Mouse (Mus musculus) gastrocnemius, postnatal 14 days (tissue): ENCODE measurements around the gene Zdhhc12. TPM values are rescaled to one million over a fixed set of nuclear protein-coding genes. Genes with fewer than 3 reads are reported as not detected.

Source experiments
- DNase-seq: peaks from one replicate; pipeline ENCODE4 v3.0.0; 2021; ENCODE audit warnings: mixed read lengths
- intact Hi-C: fragments of 180-260 bp; cut with DNase I; formaldehyde crosslinking; loops from one replicate; pipeline ENCODE4 v1.15.1; 2025; ENCODE audit warnings: low total_unique reads
- total RNA-seq, 2 experiments: library from RNA; stranded (reverse); gene quantifications; 2 replicates each; pipeline ENCODE4 v1.2.3; 2021

Zdhhc12 gene
- total RNA-seq, 2 experiments from 2014 or later, result 3.5 to 4.0 TPM

- no peak for DNase-seq
- intact Hi-C loops, result loop anchor here (5.0 kb wide), 1 partner anchor 55 kb away; no protein-coding TSS in a partner anchor
Measured at GRCm38 (mm10) chr2:30107646-30108045, 14.2 kb upstream of the Zdhhc12 start.

DNA sequence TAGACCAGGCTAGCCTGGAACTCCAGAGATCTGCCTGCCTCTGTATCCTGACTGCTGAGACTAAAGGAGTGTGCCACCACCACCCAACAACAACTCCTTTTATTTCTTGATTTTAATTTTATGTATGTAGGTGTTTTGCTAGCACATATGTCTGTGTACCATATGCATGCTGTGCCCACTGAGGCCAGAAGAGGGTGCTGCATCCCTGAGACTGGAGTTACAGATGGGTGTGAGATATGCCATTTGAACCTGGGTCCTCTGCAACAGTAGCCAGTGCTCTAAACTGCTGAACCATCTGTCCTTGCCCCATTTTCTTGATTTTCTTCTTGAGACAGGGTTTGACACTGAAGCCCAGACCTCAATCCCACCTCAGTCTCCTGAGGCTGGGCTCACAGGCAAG lies 12.9 kb upstream of the Zdhhc12 start:
- intact Hi-C loops, result loop anchor here (5.0 kb wide), 1 partner anchor 56 kb away; no protein-coding TSS in a partner anchor
- no peak for DNase-seq

DNA sequence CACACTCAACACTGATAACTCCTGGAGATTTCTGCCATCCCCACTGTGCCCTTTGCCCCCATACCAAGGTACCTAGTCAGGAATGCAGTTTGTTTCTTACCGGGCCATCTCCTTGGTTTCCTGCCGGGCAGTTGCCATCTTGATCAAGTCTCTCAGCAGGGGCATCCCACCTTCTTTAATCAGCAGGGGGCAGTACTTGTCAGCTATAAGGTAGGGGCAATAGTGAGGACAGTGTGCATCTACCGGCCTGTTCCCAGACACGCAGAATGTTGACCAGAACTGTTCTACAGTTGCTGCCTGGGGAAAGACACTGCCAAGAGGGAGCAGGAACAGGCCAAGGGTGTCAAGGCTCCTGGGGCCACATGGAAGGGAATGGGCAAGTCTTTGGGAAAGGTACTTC lies 6.8 kb upstream of the Zdhhc12 start:
- DNase-seq, result no peak
- intact Hi-C loops, result no loop called here

DNA sequence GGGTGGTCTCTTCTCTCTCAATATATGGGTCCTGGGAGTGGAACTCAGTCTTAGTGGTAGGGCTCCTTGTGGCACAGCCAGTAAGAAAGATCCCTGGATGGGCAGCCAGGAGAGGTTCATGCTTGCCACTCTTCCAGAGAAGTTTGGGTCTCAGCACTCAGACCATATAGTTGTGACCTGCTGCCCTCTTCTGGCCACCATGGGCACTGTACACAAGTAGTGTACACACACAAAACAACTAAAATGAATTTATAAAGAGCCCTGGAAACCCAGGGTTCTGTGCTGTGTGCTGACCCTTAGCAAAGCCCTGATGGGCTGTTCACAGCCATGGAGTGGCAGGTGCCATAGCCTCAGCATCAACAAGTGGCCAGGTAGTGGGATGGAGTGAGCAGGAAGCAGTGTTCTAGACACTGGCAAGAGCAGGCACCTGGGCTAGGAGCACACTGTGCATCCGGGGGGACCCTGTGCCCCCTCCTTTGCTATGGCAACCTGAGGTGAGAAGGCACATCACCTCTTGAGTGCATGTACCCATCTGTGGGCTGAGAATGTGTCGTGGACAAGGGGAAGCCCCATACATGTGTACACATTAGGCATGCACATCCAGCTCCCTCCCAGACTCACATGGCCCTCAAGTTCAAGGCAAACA lies 2.6 kb upstream of the Zdhhc12 start:
- DNase-seq, result peak; percentile 57
- intact Hi-C loops, result loop anchor here (5.0 kb wide), 1 partner anchor 49 kb away; the partner anchor contains the start of gene Wdr34

- intact Hi-C loops, result no loop called here
- DNase-seq, result no peak
Measured at GRCm38 (mm10) chr2:30094208-30094588, 750 bp upstream of the Zdhhc12 start.

GRCm38 (mm10) chr2:30092280-30092918 lies 1.0 kb downstream of the Zdhhc12 start:
- intact Hi-C loops, result no loop called here
- DNase-seq, result no peak

GRCm38 (mm10) chr2:30091521-30091920 lies 1.9 kb downstream of the Zdhhc12 start:
- DNase-seq, result no peak
- intact Hi-C loops, result no loop called here

DNA sequence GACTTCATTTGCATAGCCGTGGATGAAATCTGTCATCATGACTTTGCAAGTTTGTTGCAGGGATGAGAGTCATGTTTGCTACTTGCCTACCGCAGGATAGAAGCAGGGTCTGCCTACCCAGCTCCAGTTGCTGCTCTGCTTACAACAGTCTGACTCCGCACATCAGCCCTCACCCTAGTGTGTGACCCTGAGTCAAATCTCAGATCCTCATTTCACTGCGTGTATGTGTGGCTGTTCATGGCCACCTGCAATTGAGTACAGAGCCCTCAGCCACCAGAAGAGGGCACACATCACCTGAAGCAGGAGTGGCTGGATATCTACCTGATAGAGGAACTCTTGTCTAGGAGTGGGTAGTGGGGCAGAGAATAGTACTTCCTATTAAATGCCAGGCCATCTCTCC lies 6.1 kb downstream of the Zdhhc12 start:
- intact Hi-C loops, result no loop called here
- no peak for DNase-seq

GRCm38 (mm10) chr2:30084632-30085031 lies 8.8 kb downstream of the Zdhhc12 start:
- no peak for DNase-seq
- intact Hi-C loops, result no loop called here

DNA sequence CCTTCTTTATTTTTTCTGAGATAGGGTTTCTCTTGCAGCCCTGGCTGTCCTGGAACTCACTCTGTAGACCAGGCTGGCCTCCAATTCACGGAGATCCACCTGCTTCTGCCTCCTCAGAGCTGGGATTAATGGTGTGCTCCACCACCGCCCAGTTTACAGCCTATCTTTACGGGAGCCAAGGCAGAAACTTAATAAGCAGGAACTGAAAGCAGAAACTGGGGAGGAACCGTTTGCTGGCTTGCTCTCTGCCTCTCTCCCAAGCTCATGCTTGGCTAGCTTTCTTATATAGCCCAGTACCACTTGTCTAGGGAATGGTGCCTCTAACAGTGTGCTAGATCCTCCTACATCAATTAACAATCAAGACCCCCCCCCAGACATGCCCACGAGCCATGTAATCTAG lies 9.3 kb downstream of the Zdhhc12 start:
- intact Hi-C loops, result no loop called here
- DNase-seq, result no peak

- DNase-seq, result no peak
- intact Hi-C loops, result no loop called here
Measured at GRCm38 (mm10) chr2:30080181-30080800, 13.2 kb downstream of the Zdhhc12 start.

- intact Hi-C loops, result no loop called here
- DNase-seq, result no peak
Measured at GRCm38 (mm10) chr2:30078760-30079159, 14.7 kb downstream of the Zdhhc12 start.

- intact Hi-C loops, result no loop called here
Measured at GRCm38 (mm10) chr2:30078349-30078712, 15.1 kb downstream of the Zdhhc12 start.

DNA sequence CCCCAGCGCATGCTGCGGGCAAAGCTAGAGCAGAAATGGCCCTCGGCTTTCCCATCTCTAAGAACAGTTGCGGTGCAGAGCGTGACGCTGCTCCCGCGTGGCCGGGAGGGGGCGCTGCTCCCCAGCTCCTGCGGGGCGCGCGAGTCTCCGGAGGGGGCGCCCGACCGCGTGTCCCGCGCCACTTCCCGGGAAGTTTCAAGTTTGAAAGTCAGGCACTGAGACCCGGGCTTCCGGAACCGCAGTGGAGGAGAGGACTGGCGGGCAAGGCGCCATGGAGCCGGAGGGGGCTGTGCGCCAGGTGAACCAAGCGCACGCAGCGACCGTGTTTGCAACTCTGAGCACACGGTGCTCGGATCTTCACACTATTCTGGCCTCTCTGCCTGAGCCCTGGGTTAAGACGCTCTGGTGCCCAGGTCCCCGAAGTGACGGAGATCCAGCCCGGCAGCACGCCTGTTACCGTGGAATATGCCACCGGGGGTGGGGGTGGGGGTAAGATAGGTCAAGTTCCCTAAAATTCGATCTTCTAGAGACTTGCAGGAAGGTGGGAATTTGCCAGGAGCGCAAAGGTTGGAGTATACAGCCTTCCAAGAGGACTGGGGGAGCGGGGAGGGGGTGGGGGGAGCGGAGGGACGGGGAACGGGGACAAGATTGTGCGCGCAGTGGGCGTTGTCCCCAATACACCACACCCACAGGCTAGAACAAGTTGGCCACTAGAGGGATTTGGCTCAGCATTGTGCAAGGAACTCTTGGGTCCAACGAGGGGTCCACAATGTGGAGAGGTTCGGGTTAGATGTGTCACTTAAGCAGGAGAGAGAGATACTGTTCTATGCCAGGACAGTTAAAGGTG lies 15.7 kb downstream of the Zdhhc12 start, which contains the start of gene Pkn3:
Gene Pkn3, plus strand, starts transcription at position 183 of the 847 bp plus-strand sequence.
- DNase-seq, result peak; percentile 88
- intact Hi-C loops, result no loop called here

More at GRCm38 (mm10) chr2:30078349-30078712, 15.1 kb downstream of the Zdhhc12 start:
- no peak for DNase-seq

DNA sequence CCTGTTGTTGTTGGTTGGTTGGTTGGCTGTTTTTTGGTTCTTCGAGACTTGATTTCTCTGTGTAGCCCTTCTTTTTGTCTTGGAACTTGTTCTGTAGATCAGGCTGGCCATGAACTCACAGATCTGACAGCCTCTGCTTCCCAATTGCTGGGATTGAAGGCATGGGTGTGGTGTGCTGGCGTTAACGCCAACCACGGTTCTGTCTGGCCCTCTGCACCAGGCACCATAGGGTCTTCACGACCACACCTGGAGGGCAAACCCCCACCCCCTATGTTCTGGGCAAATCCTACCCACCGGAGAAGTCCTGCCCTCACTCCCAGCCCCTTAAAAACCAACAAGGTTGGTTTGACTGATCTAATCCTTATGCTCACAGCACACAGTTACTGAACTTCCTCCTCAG lies 16.5 kb downstream of the Zdhhc12 start:
- no peak for DNase-seq
- intact Hi-C loops, result no loop called here

DNA sequence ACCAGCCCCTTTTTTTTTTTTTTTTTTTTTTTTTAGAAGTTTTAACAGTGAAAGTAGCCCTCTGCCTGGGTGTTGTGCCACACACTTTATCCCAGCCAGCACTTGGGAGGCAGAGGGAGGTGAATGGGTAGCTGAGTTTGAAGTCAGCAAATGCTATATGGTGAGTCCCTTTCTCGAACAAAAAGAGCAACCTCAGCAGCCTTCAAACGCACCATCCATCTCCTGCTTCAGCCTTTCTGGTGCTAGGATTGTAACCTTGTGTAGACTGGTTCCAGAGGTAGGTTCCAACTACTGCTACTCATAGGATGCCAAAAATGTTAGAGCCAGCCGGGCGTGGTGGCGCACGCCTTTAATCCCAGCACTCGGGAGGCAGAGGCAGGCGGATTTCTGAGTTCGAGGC lies 17.0 kb downstream of the Zdhhc12 start:
- intact Hi-C loops, result no loop called here
- no peak for DNase-seq

DNA sequence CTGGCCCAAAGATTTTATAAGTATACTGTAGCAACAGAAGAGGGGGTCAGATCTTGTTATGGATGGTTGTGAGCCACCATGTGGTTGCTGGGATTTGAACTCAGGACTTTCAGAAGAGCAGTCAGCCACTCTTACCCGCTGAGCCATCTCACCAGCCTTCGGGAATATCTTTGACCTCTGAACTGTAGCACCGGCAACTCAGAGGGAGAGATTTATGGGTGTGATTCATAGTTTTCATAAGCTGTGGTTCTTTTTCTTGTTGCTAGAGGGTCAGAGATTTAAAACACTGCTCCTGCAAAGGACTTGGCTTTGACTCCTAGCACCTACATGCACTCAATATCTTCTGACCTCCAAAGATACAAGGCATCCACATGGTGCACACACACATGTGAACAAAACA lies 17.8 kb downstream of the Zdhhc12 start:
- no peak for DNase-seq
- intact Hi-C loops, result no loop called here

DNA sequence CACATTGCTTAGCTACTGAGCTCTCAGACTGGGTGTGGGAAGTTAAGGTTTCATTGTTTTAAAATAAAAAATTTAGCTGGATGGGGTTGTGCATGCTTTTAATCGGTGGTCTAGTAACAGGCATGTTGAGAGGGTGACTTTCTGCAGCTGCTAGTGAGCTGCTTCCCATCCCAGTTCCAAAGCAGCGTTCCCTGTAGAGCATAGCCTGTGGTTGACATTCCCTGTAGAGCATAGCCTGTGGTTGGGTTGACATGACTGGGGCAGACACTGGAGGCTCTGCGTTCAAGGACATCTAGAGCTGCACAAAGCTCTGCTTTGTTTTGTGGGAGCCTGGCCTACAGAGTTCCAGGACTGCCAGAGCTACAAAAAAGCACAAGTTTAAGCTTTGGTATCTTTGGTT lies 20.2 kb downstream of the Zdhhc12 start:
- no peak for DNase-seq
- intact Hi-C loops, result no loop called here

DNA sequence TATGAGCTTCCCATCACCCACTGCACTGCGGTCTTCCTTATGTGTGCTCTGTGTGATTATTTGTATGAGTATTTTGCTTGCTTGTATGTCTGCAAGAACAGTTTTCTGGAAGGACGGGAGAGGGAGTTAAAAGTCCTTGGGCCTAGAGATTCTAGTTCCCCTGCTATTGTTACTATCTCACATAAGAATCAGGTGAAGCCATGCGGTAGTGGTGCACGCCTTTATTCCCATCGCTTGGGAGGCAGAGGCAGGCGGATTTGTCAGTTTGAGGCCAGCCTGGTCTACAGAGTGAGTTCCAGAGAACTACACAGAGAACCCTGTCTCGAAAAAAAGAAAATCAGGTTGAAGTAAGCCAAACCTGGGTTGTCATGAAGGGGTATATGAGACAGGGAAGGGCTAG lies 20.6 kb downstream of the Zdhhc12 start:
- no peak for DNase-seq
- intact Hi-C loops, result no loop called here

- DNase-seq, result no peak
- intact Hi-C loops, result no loop called here
Measured at GRCm38 (mm10) chr2:30067962-30068361, 25.5 kb downstream of the Zdhhc12 start.
